Mouse (Mus musculus) brain, embryonic 18.5 days (tissue): ENCODE results near the gene Maf.

Experiments used
- DNase-seq: peaks from one replicate; pipeline ENCODE4 v3.0.0-alpha.2; 2012; ENCODE audit warnings: low read depth, low spot score

Gene Maf

GRCm38 (mm10) chr8:115705591-115706110 is 1.9 kb downstream of the Maf start:
- DNase-seq: no peak

GRCm38 (mm10) chr8:115703056-115703455 is 4.5 kb downstream of the Maf start:
- no peak for DNase-seq

- DNase-seq: no peak
These were observed 6.6 kb downstream of the Maf start for GRCm38 (mm10) chr8:115701001-115701400.

GRCm38 (mm10) chr8:115699151-115699550 is 8.4 kb downstream of the Maf start:
- DNase-seq: no peak

DNA sequence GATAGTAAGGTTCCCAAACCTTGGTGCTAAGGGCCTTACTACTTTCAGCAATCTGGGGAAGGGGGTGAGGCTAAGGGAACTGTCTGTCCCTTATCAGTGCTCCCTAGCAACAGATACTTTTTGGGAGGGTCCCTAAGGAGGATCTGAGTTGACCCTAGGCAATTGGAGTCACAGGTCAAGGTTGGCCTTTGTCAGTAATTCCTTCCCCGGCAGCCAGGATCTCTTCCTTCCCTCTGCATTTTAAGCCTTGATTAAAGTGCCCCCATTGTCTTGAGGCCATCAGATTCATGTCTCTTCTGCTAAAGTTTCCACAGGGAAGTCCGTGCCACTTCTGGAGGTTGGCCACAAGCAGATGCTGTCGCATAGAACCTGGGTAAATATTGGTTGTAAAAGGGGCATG is 10.2 kb downstream of the Maf start:
- no peak for DNase-seq

GRCm38 (mm10) chr8:115696661-115697060 is 10.9 kb downstream of the Maf start:
- no peak for DNase-seq

DNA sequence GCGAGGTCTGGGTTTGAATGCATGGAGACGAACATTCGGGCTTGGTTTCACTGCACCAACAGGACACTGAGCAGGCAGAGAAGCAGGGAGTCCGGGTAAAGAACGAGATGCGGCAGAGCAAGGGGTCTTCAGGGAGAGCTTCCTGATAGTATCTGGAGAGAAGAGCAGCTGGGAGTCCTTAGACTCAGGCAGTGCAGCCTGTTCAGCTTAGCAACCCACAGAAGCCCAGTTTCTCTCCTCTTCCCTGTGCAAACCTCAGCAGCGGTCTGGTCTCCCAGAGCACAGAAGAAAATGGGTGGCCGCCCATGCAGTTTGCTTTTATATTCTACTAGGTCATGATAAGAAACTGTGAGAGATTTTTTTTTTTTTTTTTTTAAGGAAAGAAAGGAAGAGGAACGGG is 20.2 kb downstream of the Maf start:
- no peak for DNase-seq

- DNase-seq: no peak
These were observed 24.3 kb downstream of the Maf start for GRCm38 (mm10) chr8:115683309-115683708.

- DNase-seq: no peak
These were observed 28.1 kb downstream of the Maf start for GRCm38 (mm10) chr8:115679539-115679938.

DNA sequence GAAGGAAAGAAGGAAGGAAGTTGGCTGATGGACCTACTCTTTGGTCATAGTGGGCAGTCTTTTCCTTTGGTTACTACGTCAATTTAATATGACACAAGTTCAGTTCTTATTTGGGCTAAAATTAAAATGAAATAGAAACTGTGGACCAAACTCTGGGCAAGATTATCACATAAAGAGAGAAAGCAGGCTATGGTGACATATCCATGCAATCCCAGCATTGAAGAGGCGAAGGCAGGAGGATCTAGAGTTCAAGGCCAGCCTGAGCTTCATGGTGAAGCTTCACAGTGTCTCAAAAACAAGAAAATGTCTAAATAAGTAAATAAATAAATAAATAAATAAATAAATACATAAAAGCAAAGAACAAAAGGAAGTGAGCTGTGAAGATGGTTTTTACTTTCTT is 42.7 kb downstream of the Maf start:
- no peak for DNase-seq

- no peak for DNase-seq
These were observed 57.5 kb downstream of the Maf start for GRCm38 (mm10) chr8:115650110-115650521.

DNA sequence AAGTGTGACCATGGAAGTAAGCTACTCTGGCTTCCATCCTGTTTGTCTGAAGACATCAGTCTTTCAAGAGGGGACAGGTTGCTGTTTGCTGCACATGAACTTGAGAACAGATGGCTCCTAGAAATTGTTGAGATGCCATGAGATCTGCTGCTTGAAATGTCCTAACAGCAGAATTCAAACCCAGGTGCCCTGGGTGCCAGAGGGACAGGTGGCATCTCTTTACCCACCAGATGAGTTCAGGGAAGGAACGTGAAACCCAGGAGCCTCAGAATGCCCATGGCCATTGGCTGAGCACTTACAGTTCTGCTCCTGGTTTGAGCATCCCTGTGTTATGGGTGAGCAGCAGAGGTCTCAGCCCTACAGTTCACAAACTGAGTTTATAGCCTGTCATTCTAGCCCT is 62.5 kb downstream of the Maf start:
- no peak for DNase-seq

- DNase-seq: no peak
These were observed 65.7 kb downstream of the Maf start for GRCm38 (mm10) chr8:115641936-115642335.

- DNase-seq: no peak
These were observed 67.6 kb downstream of the Maf start for GRCm38 (mm10) chr8:115639951-115640350.

DNA sequence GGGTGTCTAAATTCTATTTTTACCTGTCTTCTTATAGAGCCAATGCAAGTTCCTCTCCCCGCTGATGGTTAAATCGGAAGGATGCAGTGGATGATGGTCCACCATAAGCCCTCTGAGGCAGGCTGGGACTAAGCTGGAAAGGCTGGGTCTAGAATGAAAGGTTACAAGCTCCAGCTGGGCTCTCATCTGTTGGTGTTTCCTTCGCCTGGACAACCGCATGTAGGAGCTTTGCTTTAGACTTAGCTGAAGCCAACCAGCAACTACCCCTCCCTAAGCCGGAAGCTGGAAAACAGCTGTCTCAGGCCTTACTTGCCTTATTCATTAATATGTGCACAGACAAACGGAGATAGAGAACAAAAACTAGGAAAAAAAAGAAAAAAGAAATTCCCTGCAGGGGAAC is 70.8 kb downstream of the Maf start:
- DNase-seq: no peak
